Mouse (Mus musculus) CH12.LX (cell line): ENCODE data around the gene Rtf1. TPM values are rescaled to one million over a fixed set of nuclear protein-coding genes. Genes with fewer than 3 reads are reported as not detected.
A peak's percentile ranks its signal among the peaks of the same experiment; 100 is the strongest.
"Not testable (repeated sequence)": the region's sequence is repeated elsewhere in the genome, so short reads cannot be mapped to it uniquely, and the experiment has no call there.

Source experiments
- DNase-seq: peaks from one replicate; pipeline ENCODE4 v3.0.0-alpha.2; 2013; ENCODE audit errors: extremely low read depth
- H3K27ac ChIP-seq: 2 replicates; pipeline ENCODE4 v1.5.1; 2012; ENCODE audit warnings: low read depth, mild to moderate bottlenecking, control low read depth, moderate library complexity; ENCODE audit not compliant: insufficient read depth
- H3K27me3 ChIP-seq: replicated peaks from 2 replicates; pipeline ENCODE3; 2012; ENCODE audit warnings: inconsistent platforms
- H3K36me3 ChIP-seq, 2 experiments: replicated peaks in 1 of 2; 2 replicates each; pipeline versions ENCODE3 to v1.6.1; 2012; ENCODE audit warnings: inconsistent platforms in 1 of 2, low read length in 1 of 2, mild to moderate bottlenecking in 1 of 2, mixed read lengths in 1 of 2, moderate library complexity in 1 of 2; ENCODE audit not compliant: control insufficient read depth in 1 of 2, insufficient read depth in 1 of 2
- H3K4me1 ChIP-seq, 2 experiments: 2 replicates each; pipeline ENCODE4 v1.6.1; 2012; ENCODE audit warnings: inconsistent platforms in 1 of 2, moderate library complexity in 1 of 2; ENCODE audit not compliant: insufficient read depth in 2 of 2, control insufficient read depth in 1 of 2
- H3K4me2 ChIP-seq: 2 replicates; pipeline ENCODE4 v1.6.1; 2012; ENCODE audit warnings: low read depth, mild to moderate bottlenecking, control low read depth; ENCODE audit not compliant: poor library complexity, insufficient read depth, severe bottlenecking
- H3K4me3 ChIP-seq, 3 experiments: fragments of 150-350 bp in 1 of 3; sonication (generic) in 1 of 3; replicated peaks in 1 of 3; 2 replicates each; pipeline versions ENCODE3 to v1.5.1; 2011 to 2012; ENCODE audit warnings: low read depth in 2 of 3, low read length in 2 of 3, mild to moderate bottlenecking in 2 of 3, moderate library complexity in 2 of 3, control low read depth in 1 of 3, improper control_type of control experiment in 1 of 3, inconsistent platforms in 1 of 3, mixed read lengths in 1 of 3; ENCODE audit not compliant: poor library complexity in 1 of 3
- H3K79me2 ChIP-seq: replicated peaks from 2 replicates; pipeline ENCODE4 v1.6.1; 2012; ENCODE audit warnings: mild to moderate bottlenecking, moderate library complexity; ENCODE audit not compliant: control insufficient read depth, poor library complexity, insufficient read depth, severe bottlenecking; ENCODE audit errors: extremely low read depth
- H3K9ac ChIP-seq: 2 replicates; pipeline ENCODE4 v1.6.1; 2012; ENCODE audit warnings: low read depth, mild to moderate bottlenecking, control low read depth, moderate library complexity; ENCODE audit not compliant: insufficient read depth
- H3K9me3 ChIP-seq: replicated peaks from 2 replicates; pipeline ENCODE3; 2012; ENCODE audit warnings: low read length, inconsistent platforms, mixed read lengths
- CHD1 ChIP-seq: IDR thresholded peaks from 2 replicates; pipeline ENCODE4 v1.6.1; 2012; ENCODE audit warnings: low read depth, low read length, improper control_type of control experiment, inconsistent platforms
- CTCF ChIP-seq, 2 experiments: IDR thresholded peaks in 1 of 2; conservative IDR thresholded peaks in 1 of 2; 2 replicates each; pipeline ENCODE4 v1.5.1; 2011 to 2012; ENCODE audit warnings: low read depth in 2 of 2, low read length in 2 of 2, improper control_type of control experiment in 1 of 2, inconsistent platforms in 1 of 2, mild to moderate bottlenecking in 1 of 2, moderate library complexity in 1 of 2
- E2F4 ChIP-seq: IDR thresholded peaks from 2 replicates; pipeline ENCODE4 v1.6.1; 2011; ENCODE audit warnings: low read depth, low read length, improper control_type of control experiment; ENCODE audit not compliant: insufficient replicate concordance
- ELF1 ChIP-seq: IDR thresholded peaks from 2 replicates; pipeline ENCODE4 v1.6.1; 2014; ENCODE audit warnings: low read depth, mild to moderate bottlenecking, inconsistent platforms, low read length, improper control_type of control experiment
- EP300 ChIP-seq: IDR thresholded peaks from 2 replicates; pipeline ENCODE4 v1.6.1; 2011; ENCODE audit warnings: low read length, improper control_type of control experiment
- ETS1 ChIP-seq: conservative IDR thresholded peaks from 2 replicates; pipeline ENCODE4 v1.6.1; 2012; ENCODE audit warnings: low read depth, mild to moderate bottlenecking, inconsistent platforms, low read length, improper control_type of control experiment, moderate library complexity
- GABPA ChIP-seq: IDR thresholded peaks from 2 replicates; pipeline ENCODE4 v1.6.1; 2012; ENCODE audit warnings: low read depth, low read length, improper control_type of control experiment, inconsistent platforms; ENCODE audit not compliant: insufficient replicate concordance
- JUN ChIP-seq: IDR thresholded peaks from 2 replicates; pipeline ENCODE4 v1.6.1; 2011; ENCODE audit warnings: low read depth, mild to moderate bottlenecking, low read length, improper control_type of control experiment, moderate library complexity; ENCODE audit not compliant: insufficient read depth
- JUND ChIP-seq: conservative IDR thresholded peaks from 2 replicates; pipeline ENCODE4 v1.6.1; 2011; ENCODE audit warnings: low read depth, low read length, improper control_type of control experiment
- KAT2A ChIP-seq: IDR thresholded peaks from 2 replicates; pipeline ENCODE4 v1.6.1; 2012; ENCODE audit warnings: low read length, improper control_type of control experiment, inconsistent platforms; ENCODE audit not compliant: insufficient replicate concordance
- MAFK ChIP-seq: IDR thresholded peaks from 2 replicates; pipeline ENCODE4 v1.6.1; 2011; ENCODE audit warnings: low read length, improper control_type of control experiment; ENCODE audit not compliant: insufficient replicate concordance
- MAZ ChIP-seq: IDR thresholded peaks from 2 replicates; pipeline ENCODE4 v1.6.1; 2012; ENCODE audit warnings: low read depth, mild to moderate bottlenecking, inconsistent platforms, low read length, improper control_type of control experiment, moderate library complexity
- MEF2A ChIP-seq: IDR thresholded peaks from 2 replicates; pipeline ENCODE4 v1.6.1; 2014; ENCODE audit warnings: low read depth, mild to moderate bottlenecking, inconsistent platforms, low read length, improper control_type of control experiment, borderline replicate concordance
- NRF1 ChIP-seq: IDR thresholded peaks from 2 replicates; pipeline ENCODE4 v1.6.1; 2014; ENCODE audit warnings: low read depth, mild to moderate bottlenecking, inconsistent platforms, low read length, improper control_type of control experiment, moderate library complexity
- POLR2AphosphoS2 ChIP-seq: IDR thresholded peaks from 2 replicates; pipeline ENCODE4 v1.6.1; 2011; ENCODE audit warnings: low read depth, low read length, improper control_type of control experiment
- SIN3A ChIP-seq: IDR thresholded peaks from 2 replicates; pipeline ENCODE4 v1.6.1; 2012; ENCODE audit warnings: low read length, improper control_type of control experiment, inconsistent platforms
- SMC3 ChIP-seq: IDR thresholded peaks from 2 replicates; pipeline ENCODE4 v1.6.1; 2011; ENCODE audit warnings: low read depth, low read length, improper control_type of control experiment
- TBP ChIP-seq: conservative IDR thresholded peaks from 2 replicates; pipeline ENCODE4 v1.6.1; 2011; ENCODE audit warnings: low read depth, low read length, improper control_type of control experiment
- TCF12 ChIP-seq: IDR thresholded peaks from 2 replicates; pipeline ENCODE4 v1.6.1; 2014; ENCODE audit warnings: low read depth, mild to moderate bottlenecking, inconsistent platforms, low read length, improper control_type of control experiment
- UBTF ChIP-seq: IDR thresholded peaks from 2 replicates; pipeline ENCODE4 v1.6.1; 2012; ENCODE audit warnings: low read depth, mild to moderate bottlenecking, inconsistent platforms, low read length, improper control_type of control experiment, moderate library complexity
- USF2 ChIP-seq: conservative IDR thresholded peaks from 2 replicates; pipeline ENCODE4 v1.6.1; 2011; ENCODE audit warnings: low read depth, low read length, improper control_type of control experiment
- ZC3H11A ChIP-seq: IDR thresholded peaks from 2 replicates; pipeline ENCODE4 v1.6.1; 2012; ENCODE audit warnings: low read depth, mild to moderate bottlenecking, inconsistent platforms, low read length, improper control_type of control experiment
- ZMIZ1 ChIP-seq: IDR thresholded peaks from 2 replicates; pipeline ENCODE4 v1.6.1; 2012; ENCODE audit warnings: low read depth, mild to moderate bottlenecking, inconsistent platforms, low read length, improper control_type of control experiment
- ZNF384 ChIP-seq: IDR thresholded peaks from 2 replicates; pipeline ENCODE4 v1.6.1; 2012; ENCODE audit warnings: low read depth, low read length, improper control_type of control experiment, inconsistent platforms
- dilution Hi-C: fragments of 300-500 bp; cut with MboI; formaldehyde crosslinking; loops from 2 replicates; pipeline ENCODE4 v1.14.3; 2020; ENCODE audit warnings: low sequenced_read_pairs; ENCODE audit not compliant: extremely low pct_unique_long_range_greater_than_20kb, extremely low pct_ligation_motif_present
- in situ Hi-C: fragments of 300-500 bp; cut with MboI; formaldehyde crosslinking; loops from 3 replicates; pipeline ENCODE4 v1.14.3; 2019; ENCODE audit warnings: low sequenced_read_pairs, low pct_ligation_motif_present, low pct_unique_long_range_greater_than_20kb, mixed read lengths
- polyA plus RNA-seq: library from polyadenylated mRNA; unstranded; fragments of >175 nt; gene quantifications from 2 replicates; pipeline ENCODE4 v1.2.1, GENCODE M21; 2012; ENCODE audit warnings: low read depth; ENCODE audit not compliant: insufficient read length
- total RNA-seq, 2 experiments: library from RNA; depleted of rRNA; stranded (reverse); fragments of 300-350 nt in 1 of 2; fragments of >200 nt in 1 of 2; gene quantifications; 2 replicates each; pipeline ENCODE4 v1.2.3; 2012 to 2014

Rtf1 gene
- total and polyA plus RNA-seq, 3 experiments = 9.7 to 50.3 (median 11.3) TPM

DNA sequence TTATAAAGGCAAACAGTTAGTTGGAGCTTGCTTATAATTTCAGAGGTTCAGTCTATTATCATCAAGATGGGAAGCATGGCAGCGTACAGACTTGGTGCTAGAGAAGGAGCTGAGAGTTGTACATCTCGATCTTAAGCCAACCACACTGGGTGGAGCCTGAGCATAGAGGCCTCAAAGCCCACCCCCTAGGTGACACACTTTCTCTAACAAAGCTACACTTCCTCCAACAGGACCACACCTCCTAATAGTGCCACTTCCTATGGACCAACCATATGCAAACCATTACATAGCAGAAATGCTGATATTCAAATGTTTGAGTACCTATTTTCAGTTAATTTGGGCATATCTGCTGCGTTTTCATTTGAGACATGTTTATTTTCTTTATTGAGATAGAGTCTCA is 35.1 kb downstream of the Rtf1 start:
- in situ Hi-C loops (no loop called here), dilution Hi-C loops (no loop called here)
- Histone ChIP-seq H3K4me1 (peaks cover 0 to 9% of the 10 kb centered on the region in 2 experiments; a peak in 2 of 4 replicates), H3K9me3 (no peaks in the 10 kb centered on the region), H3K27ac (no peak overlapping the region), H3K9ac (no peak overlapping the region), H3K27me3 (no peaks in the 10 kb centered on the region), H3K36me3 (peaks cover 22 to 65% of the 10 kb centered on the region in 2 experiments), H3K79me2 (no peaks in the 10 kb centered on the region), H3K4me2 (no peak overlapping the region), H3K4me3 (no peak overlapping the region)
- peak; percentile 35 for DNase-seq
- TF ChIP-seq TBP = no peak
- no peak for TF ChIP-seq MAFK
- TF ChIP-seq SMC3 = no peak
- no peak for TF ChIP-seq TCF12
- no peak for TF ChIP-seq ZNF384
- TF ChIP-seq EP300 = no peak
- no peak for TF ChIP-seq ZC3H11A
- TF ChIP-seq USF2 = no peak
- no peak for TF ChIP-seq JUND
- no peak for TF ChIP-seq GABPA
- no peak for TF ChIP-seq MEF2A
- TF ChIP-seq JUN = no peak

DNA sequence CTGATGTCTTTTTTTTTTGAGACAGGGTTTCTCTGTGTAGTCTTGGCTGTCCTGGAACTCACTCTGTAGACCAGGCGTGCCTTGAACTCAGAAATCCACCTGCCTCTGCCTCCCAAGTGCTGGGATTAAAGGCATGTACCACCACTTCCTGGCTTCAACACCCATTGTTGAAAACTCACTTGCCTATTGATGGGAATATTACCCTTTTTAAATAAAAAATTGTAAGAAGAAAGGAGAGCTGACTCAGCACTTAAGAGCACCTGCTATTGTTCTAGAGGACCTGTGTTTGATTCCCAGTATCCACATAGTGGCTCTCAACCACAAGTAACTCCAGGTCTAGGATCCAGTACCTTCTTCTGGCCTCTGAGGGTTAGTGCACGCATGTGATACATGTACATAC is 41.0 kb downstream of the Rtf1 start:
- DNase-seq, in situ Hi-C loops, H3K4me1 ChIP-seq, H3K4me2 ChIP-seq, H3K9me3 ChIP-seq, H3K27me3 ChIP-seq, dilution Hi-C loops: not testable (repeated sequence)
- peaks cover 23 to 80% of the 10 kb centered on the region in 2 experiments for H3K36me3 ChIP-seq
- peak; percentile 79 for TF ChIP-seq MAFK
- TF ChIP-seq, all 38 proteins: peak for 1; not testable (repeated sequence) for 37
- not testable (repeated sequence) for H3K27ac ChIP-seq, H3K4me3 ChIP-seq, H3K9ac ChIP-seq, H3K79me2 ChIP-seq

GRCm38 (mm10) chr2:119721070-119721469 is 46.2 kb downstream of the Rtf1 start:
- Histone ChIP-seq H3K9me3 (no peaks in the 10 kb centered on the region), H3K4me2 (no peak overlapping the region), H3K9ac (no peak overlapping the region), H3K27ac (no peak overlapping the region), H3K79me2 (no peaks in the 10 kb centered on the region), H3K4me3 (no peak overlapping the region), H3K27me3 (no peaks in the 10 kb centered on the region), H3K4me1 (no peaks in the 10 kb centered on the region), H3K36me3 (peaks cover 41 to 85% of the 10 kb centered on the region in 2 experiments)
- dilution Hi-C loops = no loop called here
- in situ Hi-C loops = no loop called here
- TF ChIP-seq ETS1 (no peak), POLR2AphosphoS2 (no peak), CHD1 (no peak), KAT2A (no peak), ELF1 (no peak), MAZ (no peak), ZNF384 (no peak), MAFK (no peak), E2F4 (no peak), JUN (no peak), USF2 (no peak), EP300 (no peak), SIN3A (no peak), UBTF (no peak), ZMIZ1 (no peak), CTCF (conservative IDR thresholded peaks at IDR 0.05 in 1 of 2, IDR thresholded peaks at IDR 0.05 in 1 of 2; ENCODE audit: low read depth in 2 of 2, low read length in 2 of 2) (no peak), NRF1 (no peak)
- no peak for DNase-seq
